Mouse (Mus musculus) ovary, postnatal 36 days (tissue): Measurements from ENCODE around the gene Lpar5.

ENCODE experiments used
- DNase-seq: peaks from one replicate; pipeline ENCODE4 v3.0.0; 2022; ENCODE audit warnings: low spot score, mixed read lengths

The Lpar5 gene

GRCm38 (mm10) chr6:125087937-125088336 lies 20.2 kb downstream of the Lpar5 start:
- no peak for DNase-seq

- peak; percentile 82 for DNase-seq
Observed at GRCm38 (mm10) chr6:125088561-125089321, 21.0 kb downstream of the Lpar5 start.

- peak; percentile 82 for DNase-seq
Observed at GRCm38 (mm10) chr6:125089521-125090321, 22.0 kb downstream of the Lpar5 start.

- DNase-seq, result no peak
Observed at GRCm38 (mm10) chr6:125090341-125091085, 22.8 kb downstream of the Lpar5 start.

- DNase-seq, result no peak
Observed at GRCm38 (mm10) chr6:125092372-125092771, 24.7 kb downstream of the Lpar5 start.

- no peak for DNase-seq
Observed at GRCm38 (mm10) chr6:125094843-125095242, 27.1 kb downstream of the Lpar5 start.

- DNase-seq, result peak; percentile 94
Observed at GRCm38 (mm10) chr6:125095391-125096278, 27.9 kb downstream of the Lpar5 start, which contains the start of gene Chd4. Gene Chd4, plus strand, starts transcription at chr6:125095981.

- no peak for DNase-seq
Observed at GRCm38 (mm10) chr6:125096279-125096596, 28.5 kb downstream of the Lpar5 start.

GRCm38 (mm10) chr6:125096597-125097345 lies 29.1 kb downstream of the Lpar5 start:
- DNase-seq, result peak; percentile 63

GRCm38 (mm10) chr6:125097346-125097689 lies 29.6 kb downstream of the Lpar5 start:
- DNase-seq, result no peak

GRCm38 (mm10) chr6:125097951-125098350 lies 30.2 kb downstream of the Lpar5 start:
- no peak for DNase-seq

GRCm38 (mm10) chr6:125098513-125098912 lies 30.8 kb downstream of the Lpar5 start:
- DNase-seq, result no peak

GRCm38 (mm10) chr6:125099421-125099971 lies 31.8 kb downstream of the Lpar5 start:
- DNase-seq, result no peak

GRCm38 (mm10) chr6:125101444-125101843 lies 33.7 kb downstream of the Lpar5 start:
- DNase-seq, result no peak

- no peak for DNase-seq
Observed at GRCm38 (mm10) chr6:125104223-125104622, 36.5 kb downstream of the Lpar5 start.

- no peak for DNase-seq
Observed at GRCm38 (mm10) chr6:125107705-125108104, 40.0 kb downstream of the Lpar5 start.

GRCm38 (mm10) chr6:125109371-125109770 lies 41.7 kb downstream of the Lpar5 start:
- no peak for DNase-seq

GRCm38 (mm10) chr6:125110927-125111326 lies 43.2 kb downstream of the Lpar5 start:
- no peak for DNase-seq

- DNase-seq, result no peak
Observed at GRCm38 (mm10) chr6:125112553-125112952, 44.8 kb downstream of the Lpar5 start.

- no peak for DNase-seq
Observed at GRCm38 (mm10) chr6:125119387-125119786, 51.7 kb downstream of the Lpar5 start.

GRCm38 (mm10) chr6:125128724-125129123 lies 61.0 kb downstream of the Lpar5 start:
- DNase-seq, result no peak
